Mouse (Mus musculus): ENCODE measurements around the gene Crybg3. TPM values are rescaled to one million over a fixed set of nuclear protein-coding genes. Genes with fewer than 3 reads are reported as not detected.

The Crybg3 gene
- polyA plus RNA-seq, 1 experiment from 2014 or later: 13.8 TPM

DNA sequence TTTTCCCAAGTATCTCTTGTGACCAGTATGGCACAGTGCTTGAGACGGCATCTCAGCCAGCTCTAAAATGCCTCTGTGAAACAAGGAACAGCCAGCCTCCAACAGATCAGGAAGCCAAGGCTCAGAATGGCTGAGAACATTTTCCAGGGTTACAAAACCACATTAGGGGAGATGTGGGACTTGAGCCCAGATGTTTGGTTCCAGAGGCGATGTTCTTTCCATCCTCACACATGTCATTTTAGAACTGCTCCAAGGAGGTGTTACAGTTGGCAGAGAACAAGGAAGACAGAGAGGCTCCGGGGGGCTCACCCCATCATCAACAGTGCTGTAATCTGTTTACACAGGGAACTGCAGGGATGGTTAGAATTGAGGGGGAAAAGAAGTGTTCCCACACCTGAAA, 28.1 kb downstream of the Crybg3 start:
- no peaks in the 10 kb centered on the region for H3K27me3 ChIP-seq
- ATAC-seq (ENCODE audit: insufficient number of reproducible peaks, low FRiP score, low TSS enrichment, low read depth): peak; percentile 77; the same call in 1 of the 2 replicates
- H3K4me1 ChIP-seq: peaks cover 39% of the 10 kb centered on the region
- WGBS: 30% methylated on average over 3 of the region's 3 CpGs
- no peak overlapping the region for H3K4me2 ChIP-seq
- H3K27ac ChIP-seq: peak overlapping the region; percentile 67
- no peak overlapping the region for H3K4me3 ChIP-seq
- no peaks in the 10 kb centered on the region for H3K36me3 ChIP-seq
- H3K9ac ChIP-seq: no peak overlapping the region
- no peaks in the 10 kb centered on the region for H3K9me3 ChIP-seq

DNA sequence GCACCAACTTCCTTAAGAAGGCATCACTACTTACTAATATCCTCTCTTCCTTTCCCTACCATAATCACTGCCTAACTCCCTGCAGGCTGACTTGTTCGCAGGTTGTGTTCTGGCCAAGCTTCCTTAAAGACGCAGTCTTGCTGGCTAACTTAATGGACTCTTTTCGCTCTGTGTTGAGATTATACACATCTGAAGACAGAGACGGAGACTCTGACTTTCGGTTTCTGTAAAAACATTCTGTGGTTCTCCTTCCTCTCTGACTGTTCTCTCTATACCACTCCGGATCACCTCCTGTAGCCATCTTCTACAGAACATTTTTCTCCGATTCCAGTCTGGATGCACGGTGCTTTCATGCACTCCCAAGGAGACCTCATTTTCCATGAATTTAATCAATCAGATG, 30.0 kb downstream of the Crybg3 start:
- 85% methylated on average over 8 of the region's 8 CpGs for WGBS
- ATAC-seq (ENCODE audit: insufficient number of reproducible peaks, low FRiP score, low TSS enrichment, low read depth): no peak
- no peaks in the 10 kb centered on the region for H3K27me3 ChIP-seq
- no peaks in the 10 kb centered on the region for H3K36me3 ChIP-seq
- H3K4me2 ChIP-seq: no peak overlapping the region
- no peak overlapping the region for H3K9ac ChIP-seq
- no peak overlapping the region for H3K4me3 ChIP-seq
- no peaks in the 10 kb centered on the region for H3K9me3 ChIP-seq
- H3K4me1 ChIP-seq: peaks cover 44% of the 10 kb centered on the region
- H3K27ac ChIP-seq: no peak overlapping the region

DNA sequence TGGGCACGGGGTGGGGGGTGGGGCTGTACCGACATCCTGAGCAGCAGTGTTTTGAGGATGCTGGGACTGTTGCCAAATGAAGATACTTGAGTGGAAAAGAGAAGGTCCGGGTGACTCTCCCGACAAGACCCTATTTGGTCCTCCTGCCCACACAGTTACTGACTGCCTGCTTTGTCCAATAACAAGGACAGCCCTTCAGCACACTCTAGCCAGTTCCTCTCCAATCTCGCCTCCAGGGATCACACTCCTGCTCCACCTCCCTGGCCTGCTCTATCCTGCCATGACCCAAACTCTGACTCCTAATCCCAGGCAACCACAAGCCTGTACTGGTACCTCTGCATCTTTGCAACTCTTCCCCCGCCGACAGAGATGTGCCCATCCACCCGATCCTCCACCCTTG, 30.9 kb downstream of the Crybg3 start:
- Histone ChIP-seq H3K36me3 (peaks cover 4% of the 10 kb centered on the region; the same call in 1 of the 2 replicates), H3K4me3 (no peak overlapping the region), H3K27me3 (no peaks in the 10 kb centered on the region), H3K9ac (no peak overlapping the region), H3K27ac (peak overlapping the region; percentile 7; the same call in 1 of the 2 replicates), H3K4me1 (peaks cover 44% of the 10 kb centered on the region), H3K9me3 (no peaks in the 10 kb centered on the region), H3K4me2 (no peak overlapping the region)
- no peak for ATAC-seq (ENCODE audit: insufficient number of reproducible peaks, low FRiP score, low TSS enrichment, low read depth)
- WGBS: 64% methylated on average over 8 of the region's 8 CpGs

DNA sequence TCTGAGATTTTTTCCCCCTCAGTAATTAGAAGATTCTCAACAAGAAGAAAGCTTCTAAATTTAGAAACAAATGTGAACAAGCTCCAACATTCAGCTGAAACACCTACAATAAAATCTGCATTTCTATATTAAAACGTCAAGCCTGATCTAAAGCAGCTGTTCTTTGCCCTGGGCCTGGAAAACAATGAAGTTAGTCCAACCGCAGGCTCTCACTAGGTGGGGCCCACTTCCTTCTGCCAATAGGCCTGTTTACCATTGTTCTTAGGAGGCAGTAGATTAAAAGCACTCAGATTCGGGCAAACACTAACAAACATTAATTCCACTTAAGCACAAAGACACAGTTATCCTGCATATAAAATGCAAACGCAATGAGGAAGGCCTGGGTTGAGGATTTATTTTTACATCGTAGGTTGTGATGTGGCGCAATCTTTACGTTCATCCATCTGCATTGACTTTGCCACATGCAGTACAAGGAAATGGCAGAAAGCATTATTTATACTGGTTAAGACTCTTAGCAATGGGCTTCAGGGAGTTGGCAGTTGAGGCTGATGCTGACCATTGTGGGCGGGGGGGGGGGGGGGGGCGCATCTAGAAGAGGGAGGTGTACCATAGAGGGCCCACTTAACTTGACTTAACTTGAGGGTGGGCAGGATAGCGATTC, 32.9 kb downstream of the Crybg3 start:
- Histone ChIP-seq H3K27me3 (no peaks in the 10 kb centered on the region), H3K4me2 (no peak overlapping the region), H3K36me3 (peaks cover 4% of the 10 kb centered on the region; the same call in 1 of the 2 replicates), H3K4me1 (peaks cover 38% of the 10 kb centered on the region), H3K27ac (peak overlapping the region; percentile 80), H3K9ac (no peak overlapping the region), H3K4me3 (no peak overlapping the region), H3K9me3 (no peaks in the 10 kb centered on the region)
- ATAC-seq (ENCODE audit: insufficient number of reproducible peaks, low FRiP score, low TSS enrichment, low read depth): no peak
- 43% methylated on average over 10 of the region's 10 CpGs for WGBS

DNA sequence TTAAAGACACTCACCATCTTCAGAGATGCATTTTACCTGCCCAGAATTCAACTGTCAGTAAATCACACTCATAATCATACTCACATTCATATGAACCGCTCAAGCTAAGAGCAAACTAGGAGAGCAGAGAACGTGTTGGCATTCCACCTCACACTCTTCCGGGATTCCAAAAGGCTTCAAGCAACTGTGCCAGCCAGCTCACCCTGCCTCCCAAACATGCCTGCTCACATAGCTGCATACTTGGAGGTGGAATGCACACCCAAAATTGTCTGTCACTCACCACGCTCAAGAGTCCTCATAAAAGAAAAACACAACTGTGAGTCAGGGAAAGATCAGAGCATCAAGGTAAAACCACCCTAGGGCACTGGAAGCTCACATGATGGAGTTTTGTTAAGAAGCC, 34.3 kb downstream of the Crybg3 start:
- 50% methylated on average over 4 of the region's 4 CpGs for WGBS
- no peak for ATAC-seq (ENCODE audit: insufficient number of reproducible peaks, low FRiP score, low TSS enrichment, low read depth)

DNA sequence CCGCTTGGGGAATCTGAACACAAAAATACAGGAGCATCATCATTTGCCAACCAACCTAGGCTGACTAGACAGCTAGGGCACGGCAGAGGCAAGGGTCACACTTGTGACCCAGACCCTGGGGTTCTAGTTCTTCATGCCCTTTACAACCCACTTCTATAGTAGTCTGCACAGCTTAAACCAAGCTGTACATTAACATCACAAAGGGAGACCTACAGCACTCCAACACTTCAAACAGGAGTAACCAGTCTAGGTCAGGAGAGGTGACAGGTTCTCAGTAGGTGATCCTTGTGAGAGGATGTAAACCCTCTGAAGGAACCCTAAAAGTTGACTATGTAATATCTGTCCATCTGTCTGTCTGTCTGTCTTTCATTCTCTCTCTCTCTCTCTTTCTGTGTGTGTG, 35.1 kb downstream of the Crybg3 start:
- Histone ChIP-seq H3K9ac (no peak overlapping the region), H3K4me1 (peaks cover 30% of the 10 kb centered on the region), H3K27me3 (no peaks in the 10 kb centered on the region), H3K4me2 (no peak overlapping the region), H3K36me3 (peaks cover 4% of the 10 kb centered on the region; the same call in 1 of the 2 replicates), H3K9me3 (no peaks in the 10 kb centered on the region), H3K4me3 (no peak overlapping the region), H3K27ac (no peak overlapping the region)
- no peak for ATAC-seq (ENCODE audit: insufficient number of reproducible peaks, low FRiP score, low TSS enrichment, low read depth)
- 87% methylated on average over 2 of the region's 2 CpGs for WGBS

More for the DNA sequence above, 34.3 kb downstream of the Crybg3 start:
- Histone ChIP-seq H3K4me3 (no peak overlapping the region), H3K27ac (no peak overlapping the region), H3K4me1 (peaks cover 30% of the 10 kb centered on the region), H3K4me2 (no peak overlapping the region), H3K9ac (no peak overlapping the region), H3K36me3 (peaks cover 4% of the 10 kb centered on the region; the same call in 1 of the 2 replicates), H3K27me3 (no peaks in the 10 kb centered on the region), H3K9me3 (no peaks in the 10 kb centered on the region)

DNA sequence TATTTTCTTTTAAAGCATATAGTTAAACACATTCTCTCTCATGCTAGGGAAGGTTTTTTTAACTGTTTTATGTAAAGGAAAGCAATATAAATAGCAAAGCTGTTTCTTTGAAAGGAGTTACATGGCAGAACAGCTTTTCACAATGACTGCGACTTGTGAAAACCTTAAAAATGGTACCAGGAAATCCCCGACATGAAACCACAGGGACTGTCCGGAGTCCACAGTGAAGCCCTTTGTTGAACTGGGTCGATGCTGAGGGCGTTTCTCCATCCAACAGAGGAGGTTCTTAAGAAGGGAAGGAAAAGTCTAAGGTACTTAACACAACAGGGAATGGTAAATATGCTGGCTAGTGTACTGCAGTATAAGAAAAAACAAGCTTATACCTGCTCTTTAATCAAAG, 36.8 kb downstream of the Crybg3 start:
- Histone ChIP-seq H3K4me3 (no peak overlapping the region), H3K9me3 (no peaks in the 10 kb centered on the region)

DNA sequence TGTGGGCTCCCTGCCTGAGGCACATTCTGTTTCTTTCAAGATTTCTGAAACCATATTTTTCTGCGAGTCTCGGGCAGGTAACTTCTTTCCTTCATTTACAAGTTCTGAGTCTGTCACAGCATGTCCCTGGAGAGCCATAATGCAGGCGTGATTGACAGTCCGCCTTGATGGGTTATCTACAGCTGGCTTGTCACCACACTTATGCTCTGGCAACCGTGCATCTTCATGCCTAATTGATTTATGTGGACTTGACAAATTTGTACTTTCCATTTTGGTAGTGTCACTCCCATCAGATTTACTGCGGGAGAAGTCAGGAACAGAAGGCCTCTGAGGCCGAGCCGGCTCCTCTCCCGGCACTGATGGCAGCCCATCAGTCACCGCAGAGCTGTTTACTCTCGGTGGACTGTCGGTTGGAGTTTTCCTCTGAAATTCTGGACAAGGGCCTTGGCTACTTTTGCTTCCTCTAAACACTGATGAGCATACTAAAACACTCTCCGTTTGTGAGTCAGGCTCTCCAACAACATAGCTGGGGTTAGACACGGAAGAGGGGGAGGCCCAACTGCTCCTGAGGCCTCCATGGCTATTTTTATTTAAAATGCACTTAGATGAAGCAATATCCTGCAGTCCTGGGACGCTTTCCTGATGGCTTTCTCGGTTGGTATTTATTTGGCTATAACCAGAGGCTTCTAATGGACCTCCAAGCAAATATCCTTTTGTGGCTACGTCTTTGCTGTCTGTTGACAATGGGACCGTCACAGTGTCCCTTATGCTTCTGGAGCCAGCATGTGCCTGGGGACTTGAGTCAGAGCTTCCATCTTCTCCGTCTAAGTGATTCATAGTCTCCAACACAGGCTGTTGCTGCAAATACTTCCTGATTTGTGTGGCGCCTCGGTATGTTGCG, 41.2 kb downstream of the Crybg3 start:
- Histone ChIP-seq H3K27ac (peak overlapping the region; percentile 47; the same call in 1 of the 2 replicates), H3K4me2 (no peak overlapping the region), H3K27me3 (no peaks in the 10 kb centered on the region), H3K36me3 (peaks cover 7% of the 10 kb centered on the region; the same call in 1 of the 2 replicates), H3K9me3 (no peaks in the 10 kb centered on the region), H3K9ac (no peak overlapping the region), H3K4me3 (no peak overlapping the region), H3K4me1 (no peaks in the 10 kb centered on the region)
- ATAC-seq (ENCODE audit: insufficient number of reproducible peaks, low FRiP score, low TSS enrichment, low read depth): 0 out of 2 replicates have a peak, but pooled peaks have one; percentile 14
- WGBS: 58% methylated on average over 22 of the region's 22 CpGs

More for the DNA sequence above, 36.8 kb downstream of the Crybg3 start:
- Histone ChIP-seq H3K36me3 (peaks cover 4% of the 10 kb centered on the region; the same call in 1 of the 2 replicates), H3K4me1 (peaks cover 17% of the 10 kb centered on the region), H3K27me3 (no peaks in the 10 kb centered on the region), H3K9ac (no peak overlapping the region), H3K4me2 (no peak overlapping the region), H3K27ac (no peak overlapping the region)
- ATAC-seq (ENCODE audit: insufficient number of reproducible peaks, low FRiP score, low TSS enrichment, low read depth): no peak
- 62% methylated on average over 5 of the region's 5 CpGs for WGBS

DNA sequence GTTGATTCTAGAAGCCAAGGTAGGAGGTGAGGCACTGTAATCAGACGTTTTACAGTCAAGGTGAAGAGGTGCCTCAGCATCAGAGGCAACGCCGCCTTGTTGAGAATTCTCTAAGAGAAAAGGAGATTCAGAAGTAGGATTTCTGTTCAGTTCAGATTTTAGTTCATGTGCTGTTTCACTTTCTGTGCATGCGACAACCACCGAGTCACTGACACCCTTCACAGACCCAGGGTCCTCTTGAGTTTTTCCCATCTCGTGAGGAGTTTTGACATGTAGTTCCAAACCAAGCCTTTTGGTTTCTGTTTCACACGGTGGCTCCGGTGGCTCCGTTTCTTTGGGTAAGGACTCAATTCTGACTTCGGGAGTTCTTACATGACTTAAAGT, 41.9 kb downstream of the Crybg3 start:
- Histone ChIP-seq H3K27me3 (no peaks in the 10 kb centered on the region), H3K4me1 (no peaks in the 10 kb centered on the region), H3K27ac (peak overlapping the region; percentile 47; the same call in 1 of the 2 replicates), H3K36me3 (peaks cover 13% of the 10 kb centered on the region), H3K9ac (no peak overlapping the region), H3K9me3 (no peaks in the 10 kb centered on the region), H3K4me2 (no peak overlapping the region), H3K4me3 (no peak overlapping the region)
- ATAC-seq (ENCODE audit: insufficient number of reproducible peaks, low FRiP score, low TSS enrichment, low read depth): no peak
- WGBS: 72% methylated on average over 10 of the region's 10 CpGs

DNA sequence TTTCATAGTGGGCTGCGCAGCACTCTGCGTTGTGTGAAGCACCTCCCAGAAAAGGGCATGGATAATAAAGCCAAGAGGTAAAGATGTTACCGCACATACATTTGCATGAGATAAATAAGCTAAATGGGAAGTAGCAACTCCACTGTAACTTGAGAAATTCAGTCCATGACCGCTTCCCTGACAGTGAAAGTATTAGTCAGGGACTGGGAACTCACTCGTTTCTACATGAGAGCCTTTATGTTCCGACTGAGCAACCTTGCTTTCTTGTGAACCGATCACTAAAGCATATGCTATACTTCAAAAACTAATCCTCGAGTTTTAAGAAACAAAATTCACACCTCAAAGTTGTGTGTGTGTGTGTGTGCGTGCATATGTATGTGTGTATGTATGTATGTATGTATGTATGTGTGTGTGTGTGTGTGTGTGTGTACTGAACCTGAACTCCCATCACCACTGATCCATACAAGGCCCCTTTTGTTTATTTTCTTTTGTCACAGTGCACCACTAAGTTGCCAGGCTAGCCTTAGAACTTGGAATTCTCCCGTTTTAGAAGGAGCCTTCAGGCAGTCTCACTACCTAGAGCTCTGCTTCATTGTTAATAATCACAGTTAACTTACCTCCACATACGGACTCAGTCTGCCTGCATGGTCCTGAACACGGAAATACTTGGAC, 47.2 kb downstream of the Crybg3 start:
- Histone ChIP-seq H3K9me3 (no peaks in the 10 kb centered on the region), H3K36me3 (peaks cover 13% of the 10 kb centered on the region), H3K9ac (no peak overlapping the region), H3K27me3 (no peaks in the 10 kb centered on the region), H3K27ac (no peak overlapping the region), H3K4me2 (no peak overlapping the region), H3K4me1 (no peaks in the 10 kb centered on the region), H3K4me3 (no peak overlapping the region)
- 85% methylated on average over 12 of the region's 12 CpGs for WGBS
- no peak for ATAC-seq (ENCODE audit: insufficient number of reproducible peaks, low FRiP score, low TSS enrichment, low read depth)

DNA sequence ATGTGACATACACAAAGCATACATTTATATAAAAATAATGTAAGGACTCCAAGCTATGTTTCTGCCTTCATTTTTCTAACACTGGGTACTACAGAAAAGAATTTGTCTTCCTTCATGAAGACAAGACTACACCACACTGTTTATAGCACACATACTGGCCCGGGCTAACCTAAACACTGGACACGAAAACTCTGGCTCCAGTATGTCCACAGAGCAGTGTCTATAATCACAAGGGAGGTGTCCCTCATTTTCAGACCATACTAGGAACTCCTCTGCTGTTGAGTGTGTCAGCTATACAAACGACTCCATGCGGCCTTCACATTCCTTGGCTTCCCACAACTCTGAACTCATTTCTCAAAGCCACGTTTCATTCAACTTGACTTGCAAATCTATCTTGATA, 49.3 kb downstream of the Crybg3 start:
- no peak for ATAC-seq (ENCODE audit: insufficient number of reproducible peaks, low FRiP score, low TSS enrichment, low read depth)
- Histone ChIP-seq H3K36me3 (peaks cover 7% of the 10 kb centered on the region), H3K9ac (no peak overlapping the region), H3K4me1 (no peaks in the 10 kb centered on the region), H3K9me3 (no peaks in the 10 kb centered on the region), H3K4me2 (no peak overlapping the region), H3K27ac (no peak overlapping the region), H3K4me3 (no peak overlapping the region), H3K27me3 (no peaks in the 10 kb centered on the region)
- WGBS: 72% methylated on average over 5 of the region's 5 CpGs
